Mouse (Mus musculus): ENCODE measurements at regions not wholly inside any gene's neighbourhood (a gene's known extent, or its start where the extent isn't known, plus 50 kb on each side); places are given as distances from the start of the nearest gene placed in this dataset.
"Not testable (repeated sequence)": the region's sequence is repeated elsewhere in the genome, so short reads cannot be mapped to it uniquely, and the experiment has no call there.

DNA sequence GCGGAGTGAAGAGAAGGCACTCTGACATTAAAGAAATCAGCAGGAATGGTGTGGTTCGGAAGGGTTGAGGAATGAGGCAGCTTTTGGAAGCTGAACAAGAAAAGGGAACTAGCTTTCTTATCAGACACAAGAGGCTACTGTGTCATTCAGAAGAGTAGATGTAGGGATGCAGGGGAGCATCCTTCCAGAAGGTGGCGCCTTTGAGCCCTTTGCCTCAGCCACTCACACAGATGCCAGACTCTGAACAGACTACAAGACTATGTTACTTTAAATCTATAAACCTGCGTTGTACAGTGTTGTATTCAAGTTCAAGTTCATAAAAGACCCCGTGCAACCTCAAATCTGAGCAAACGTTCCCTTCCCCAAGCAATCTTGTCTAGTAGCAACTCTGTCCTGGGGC, 128.9 kb downstream of the Kap start:
- DNase-seq (ENCODE audit: extremely low spot score): not testable (repeated sequence)

DNA sequence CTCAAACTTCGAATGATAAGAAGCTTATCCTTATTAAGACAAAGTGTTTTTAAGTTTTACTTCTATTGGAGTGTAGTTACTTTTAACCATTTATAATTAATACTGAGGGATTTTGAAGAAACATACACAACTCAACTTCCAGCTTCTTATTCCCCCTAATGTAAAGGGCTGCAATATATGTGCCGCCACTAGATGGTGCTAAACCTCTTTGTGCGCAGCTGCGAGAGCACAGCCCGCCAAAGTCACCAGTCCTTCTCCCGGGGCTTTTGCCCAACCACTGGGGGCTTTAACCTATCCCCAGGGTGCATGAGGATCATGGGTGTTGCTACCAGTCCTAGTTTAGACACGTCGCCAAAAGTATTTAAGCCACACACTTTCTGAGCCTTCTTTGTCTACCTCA, 146.8 kb downstream of the Kap start:
- DNase-seq (ENCODE audit: extremely low spot score): peak; percentile 31

DNA sequence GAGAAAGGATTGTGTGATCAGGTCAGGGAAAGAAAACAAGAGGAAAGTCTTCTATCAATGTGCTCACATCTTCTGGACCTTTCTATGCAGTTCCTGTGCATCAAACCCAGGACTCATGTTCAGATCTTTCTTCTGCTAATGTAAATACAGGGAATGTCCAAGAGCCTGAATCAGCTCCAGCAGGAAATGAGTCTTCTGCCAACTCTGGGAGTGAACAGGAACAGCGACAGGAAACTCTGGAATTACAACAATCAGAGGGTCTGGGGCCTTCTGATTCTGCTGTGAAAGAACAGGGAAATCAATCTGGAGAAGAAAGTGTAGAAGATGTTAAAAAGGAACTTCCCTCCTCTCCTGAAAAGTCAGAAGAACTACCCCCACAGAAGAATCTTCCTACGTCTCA, 151.9 kb downstream of the Kap start:
- DNase-seq (ENCODE audit: extremely low spot score): no peak
